Mouse (Mus musculus) fibroblast of lung, adult 2 months (primary cell): Measurements from ENCODE around the gene 1700029I15Rik.

Experiments
- DNase-seq: peaks from one replicate; pipeline ENCODE4 v3.0.0-alpha.2; 2011; ENCODE audit warnings: low read depth

1700029I15Rik gene

GRCm38 (mm10) chr2:92381901-92382588 lies at the start of gene 1700029I15Rik:
TSS of gene 1700029I15Rik (plus strand) at chr2:92382538.
- no peak for DNase-seq

GRCm38 (mm10) chr2:92342418-92342817 lies 39.9 kb upstream of the 1700029I15Rik start:
- DNase-seq = no peak

DNA sequence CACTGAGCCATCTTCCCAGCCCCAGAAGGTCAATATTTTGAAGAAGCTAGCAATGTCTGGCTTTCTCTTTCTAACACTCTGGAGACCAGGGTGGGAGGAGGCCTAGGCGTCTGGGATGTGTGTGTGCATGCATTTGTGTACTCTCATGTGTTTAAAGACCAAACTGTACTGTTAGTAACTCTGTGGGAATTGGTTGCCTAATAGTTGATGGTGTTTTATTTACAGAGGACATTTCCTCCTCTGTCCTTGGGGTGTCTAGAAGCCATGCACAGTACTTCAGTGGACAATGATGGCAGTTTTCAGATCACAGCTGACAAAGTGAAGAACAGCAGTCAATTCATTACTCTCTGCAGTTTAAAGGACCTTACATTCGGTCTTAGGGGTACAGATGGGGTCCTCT lies 35.1 kb upstream of the 1700029I15Rik start:
- DNase-seq = no peak

- DNase-seq = no peak
Measured at GRCm38 (mm10) chr2:92349589-92350425, 32.5 kb upstream of the 1700029I15Rik start.

- no peak for DNase-seq
Measured at GRCm38 (mm10) chr2:92350686-92351085, 31.7 kb upstream of the 1700029I15Rik start.

GRCm38 (mm10) chr2:92353402-92353801 lies 28.9 kb upstream of the 1700029I15Rik start:
- no peak for DNase-seq

DNA sequence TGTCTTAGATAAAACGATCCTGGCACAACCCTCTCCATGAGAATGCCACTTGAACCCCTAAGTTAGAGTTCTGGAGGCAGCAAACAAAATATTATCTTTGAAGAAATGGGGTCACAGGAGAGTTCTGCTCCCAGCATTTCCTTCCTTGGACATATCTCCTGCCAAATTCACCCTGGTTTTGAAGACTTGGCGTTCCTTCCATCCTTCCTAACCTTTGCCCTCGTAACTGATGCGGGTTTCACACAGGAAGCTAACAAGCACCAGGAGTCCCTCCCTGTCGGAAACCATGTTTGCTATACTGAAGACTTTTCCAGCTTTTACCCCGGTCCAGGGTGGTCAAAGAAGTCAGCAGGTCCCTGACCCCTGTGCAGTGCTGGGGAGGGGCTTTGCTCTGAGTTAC lies 28.1 kb upstream of the 1700029I15Rik start:
- no peak for DNase-seq

- DNase-seq = no peak
Measured at GRCm38 (mm10) chr2:92359301-92359700, 23.0 kb upstream of the 1700029I15Rik start.

GRCm38 (mm10) chr2:92360186-92360823 lies 22.0 kb upstream of the 1700029I15Rik start:
- no peak for DNase-seq

- no peak for DNase-seq
Measured at GRCm38 (mm10) chr2:92360893-92361292, 21.4 kb upstream of the 1700029I15Rik start.

DNA sequence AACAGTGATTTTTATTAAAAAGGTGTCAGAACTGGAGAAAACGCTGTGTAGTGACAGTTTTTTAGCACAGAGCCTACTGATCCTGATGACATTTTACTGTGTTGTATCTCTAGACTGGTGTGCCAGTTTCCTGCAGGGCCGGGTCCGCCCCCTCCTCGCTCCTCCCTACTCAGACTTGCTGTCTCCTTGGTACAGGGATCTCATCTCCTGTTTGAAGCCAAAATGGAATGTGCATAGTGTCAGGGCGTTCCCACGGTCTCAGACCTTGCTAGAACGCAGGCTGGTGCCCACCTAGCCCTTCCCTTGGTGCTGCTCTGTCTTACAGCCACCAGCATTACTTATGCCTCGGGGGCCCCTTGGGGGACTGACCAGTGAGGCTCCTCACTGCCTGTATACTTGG lies 20.5 kb upstream of the 1700029I15Rik start:
- no peak for DNase-seq

- DNase-seq = no peak
Measured at GRCm38 (mm10) chr2:92362571-92363228, 19.6 kb upstream of the 1700029I15Rik start.

DNA sequence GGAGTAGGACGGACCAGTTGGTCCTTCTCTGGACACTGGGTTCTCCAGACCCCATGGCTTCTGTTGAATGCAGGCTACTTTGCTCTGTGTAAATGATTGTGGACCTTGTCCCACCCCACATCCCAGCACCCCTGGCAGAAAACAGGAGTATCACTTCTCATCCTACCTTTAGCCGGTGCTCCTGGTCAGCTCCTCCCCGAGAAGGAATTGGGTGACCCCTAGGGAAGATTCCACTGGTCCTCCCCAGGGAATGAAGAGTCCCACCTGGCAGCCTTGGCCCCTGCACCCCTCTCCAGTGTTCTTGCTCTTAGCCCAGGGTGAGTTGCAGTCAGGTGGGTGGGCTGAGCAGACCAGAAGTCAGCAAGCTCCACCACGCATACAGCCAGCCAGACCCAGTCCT lies 18.3 kb upstream of the 1700029I15Rik start:
- no peak for DNase-seq

- no peak for DNase-seq
Measured at GRCm38 (mm10) chr2:92365568-92365967, 16.8 kb upstream of the 1700029I15Rik start.

- no peak for DNase-seq
Measured at GRCm38 (mm10) chr2:92367383-92368029, 14.8 kb upstream of the 1700029I15Rik start.

DNA sequence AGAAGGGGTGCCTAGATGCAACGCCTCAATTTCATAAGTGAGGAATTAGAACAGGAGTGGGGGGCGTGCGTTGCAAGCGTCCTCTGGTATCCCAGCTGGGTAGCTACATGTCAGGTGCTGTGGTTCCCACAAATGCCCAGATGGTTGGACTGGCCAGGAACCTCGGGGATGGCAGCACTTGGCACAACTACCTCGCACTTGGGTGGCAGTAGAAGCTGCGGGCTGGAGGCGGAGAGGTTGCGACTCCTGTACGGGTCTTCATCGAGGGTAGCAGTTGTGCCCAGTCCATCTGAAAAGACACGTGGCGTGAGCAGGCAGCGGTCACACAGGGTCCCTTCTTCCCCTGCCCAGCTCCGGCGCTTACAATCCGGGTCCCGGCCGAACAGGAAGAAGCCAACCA lies 12.0 kb upstream of the 1700029I15Rik start:
- DNase-seq = no peak

- no peak for DNase-seq
Measured at GRCm38 (mm10) chr2:92370821-92371805, 11.2 kb upstream of the 1700029I15Rik start.

DNA sequence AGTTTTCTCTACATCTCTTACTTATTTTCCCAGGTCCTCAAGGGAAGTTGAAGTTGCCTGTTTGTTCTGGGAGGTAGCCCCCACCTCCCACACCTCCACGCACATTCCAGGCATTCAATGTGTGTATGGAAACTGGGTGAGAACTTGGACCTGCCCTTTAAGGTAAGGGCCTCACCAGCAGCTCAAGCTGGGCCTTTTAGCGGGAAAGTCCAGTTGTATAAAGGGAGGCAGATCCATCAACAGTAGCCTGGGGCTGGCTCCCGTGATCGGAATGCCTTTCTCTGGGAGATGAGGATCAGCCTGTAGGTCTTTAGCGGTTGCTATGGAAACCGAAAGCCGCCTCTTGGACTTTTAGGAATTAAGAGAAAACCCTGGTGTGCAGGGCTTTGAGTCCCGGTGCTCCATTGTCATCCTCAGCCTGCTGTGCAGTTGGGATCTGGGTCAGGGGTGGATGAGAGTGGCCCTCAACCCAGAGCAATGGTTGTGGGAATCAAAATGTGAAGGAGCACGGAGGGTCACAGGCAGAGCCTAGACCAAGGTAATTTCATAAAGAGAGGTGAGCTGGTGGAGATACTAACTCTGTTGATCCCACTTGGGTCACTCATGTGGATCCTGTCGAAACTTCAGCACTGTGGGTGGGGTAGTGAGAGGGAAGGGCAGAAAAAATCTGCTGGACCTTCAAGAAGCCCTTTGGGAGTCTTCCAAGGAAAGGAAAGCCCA lies 10.2 kb upstream of the 1700029I15Rik start:
- DNase-seq = no peak

DNA sequence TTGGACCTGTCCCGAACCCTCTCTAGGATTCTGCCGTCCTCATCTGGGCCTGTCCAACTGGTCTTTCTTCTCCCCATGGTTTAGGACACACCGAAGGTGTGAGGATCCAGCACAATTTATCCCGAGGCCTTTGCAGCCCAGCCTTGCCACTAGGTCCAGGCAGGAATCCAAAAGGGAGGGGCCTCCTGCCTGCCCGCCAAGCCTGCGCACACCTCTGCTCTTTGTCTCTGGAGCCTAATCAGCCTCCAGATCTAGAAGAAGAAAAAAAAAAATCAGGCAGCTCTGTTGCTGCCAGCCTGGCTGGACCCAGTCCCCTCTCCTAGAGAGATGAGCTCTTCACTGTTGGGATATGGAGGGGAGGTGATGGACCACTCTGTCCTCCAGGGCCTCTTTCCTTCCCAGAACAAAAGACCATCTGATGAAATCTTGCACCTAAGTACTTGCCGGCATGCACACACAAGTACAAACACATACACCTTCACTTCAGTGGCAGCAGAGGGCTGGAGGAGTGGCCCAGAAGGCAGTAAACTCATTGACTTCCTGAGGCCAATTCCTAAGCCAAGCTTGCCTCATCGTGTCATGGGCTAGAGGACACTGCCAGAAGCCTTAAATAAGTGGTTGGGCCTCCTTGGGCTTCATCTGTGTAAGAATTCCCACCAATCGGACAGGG lies 9.4 kb upstream of the 1700029I15Rik start:
- no peak for DNase-seq
